Mouse (Mus musculus) liver, adult 2 months (tissue): ENCODE measurements at regions not wholly inside any gene's neighbourhood (a gene's known extent, or its start where the extent isn't known, plus 50 kb on each side); places are given as distances from the start of the nearest gene placed in this dataset.

Source experiments
- CTCF ChIP-seq: fragments of 200-500 bp; IDR thresholded peaks from 2 replicates; pipeline ENCODE4 v1.5.1; 2011; ENCODE audit warnings: low read depth, low read length, control low read depth
- POLR2A ChIP-seq: fragments of 200-500 bp; IDR thresholded peaks from 2 replicates; pipeline ENCODE4 v1.6.1; 2011; ENCODE audit warnings: low read length, control low read depth; ENCODE audit not compliant: insufficient read depth; ENCODE audit errors: extremely low read depth

DNA sequence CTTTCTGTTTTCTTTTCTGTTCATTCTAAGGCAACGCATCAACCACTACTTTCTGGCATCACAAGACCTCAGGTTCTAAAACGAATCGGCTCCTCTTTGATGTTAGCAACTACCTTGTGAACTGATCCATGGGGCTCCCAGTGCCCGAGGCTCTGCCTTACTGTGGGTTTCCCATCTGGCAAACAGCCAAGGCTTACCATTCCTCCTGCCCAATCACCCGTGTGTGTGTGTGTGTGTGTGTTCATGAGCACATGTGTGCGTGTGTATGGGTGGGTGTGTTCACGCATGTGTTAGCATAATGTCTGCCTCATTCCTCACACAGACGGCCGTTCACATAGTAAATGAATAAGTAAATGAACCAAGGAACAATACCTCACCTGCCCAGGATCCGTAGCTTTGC, 138.3 kb upstream of the Lpp start:
- TF ChIP-seq CTCF (no peak), POLR2A (no peak)
